Mouse (Mus musculus): ENCODE data around the gene Ralgapa2. TPM values are rescaled to one million over a fixed set of nuclear protein-coding genes. Genes with fewer than 3 reads are reported as not detected.
"Not testable (repeated sequence)": the region's sequence is repeated elsewhere in the genome, so short reads cannot be mapped to it uniquely, and the experiment has no call there.

Ralgapa2 gene
- polyA plus RNA-seq, 1 experiment from 2014 or later = 4.5 TPM

- no peak overlapping the region for H3K4me3 ChIP-seq (ENCODE audit: low read depth, low read length)
- H3K4me2 ChIP-seq (ENCODE audit: low read depth, low read length) = no peak overlapping the region
- no peaks in the 10 kb centered on the region for H3K27me3 ChIP-seq (ENCODE audit: control insufficient read depth, insufficient read depth, low read depth, low read length)
- 77% methylated on average over 4 of the region's 4 CpGs for WGBS (ENCODE audit: insufficient replicate concordance)
- no peaks in the 10 kb centered on the region for H3K9me3 ChIP-seq (replicated peaks; ENCODE audit: control insufficient read depth, low read length)
- no peak overlapping the region for H3K9ac ChIP-seq (ENCODE audit: low read depth, low read length)
- peaks cover 11% of the 10 kb centered on the region for H3K4me1 ChIP-seq (ENCODE audit: control insufficient read depth, low read depth, low read length)
- no peak for ATAC-seq (ENCODE audit: low read depth)
- H3K36me3 ChIP-seq (ENCODE audit: control insufficient read depth, insufficient read depth) = no peaks in the 10 kb centered on the region
- no peak overlapping the region for H3K27ac ChIP-seq (ENCODE audit: low read length)
Observed at GRCm38 (mm10) chr2:146468016-146468415, 44.1 kb downstream of the Ralgapa2 start.

- H3K4me3 ChIP-seq (ENCODE audit: low read depth, low read length); H3K4me2 ChIP-seq (ENCODE audit: low read depth, low read length); H3K27ac ChIP-seq (ENCODE audit: low read length); H3K27me3 ChIP-seq (ENCODE audit: control insufficient read depth, insufficient read depth, low read depth, low read length); H3K9me3 ChIP-seq (replicated peaks; ENCODE audit: control insufficient read depth, low read length); ATAC-seq (ENCODE audit: low read depth); H3K9ac ChIP-seq (ENCODE audit: low read depth, low read length); H3K36me3 ChIP-seq (ENCODE audit: control insufficient read depth, insufficient read depth): not testable (repeated sequence)
- WGBS (ENCODE audit: insufficient replicate concordance) = 68% methylated on average over 3 of the region's 3 CpGs
- peaks cover 11% of the 10 kb centered on the region for H3K4me1 ChIP-seq (ENCODE audit: control insufficient read depth, low read depth, low read length)
Observed at GRCm38 (mm10) chr2:146466811-146467210, 45.3 kb downstream of the Ralgapa2 start.

- H3K36me3 ChIP-seq (ENCODE audit: control insufficient read depth, insufficient read depth) = no peaks in the 10 kb centered on the region
- ATAC-seq (ENCODE audit: low read depth) = no peak
- no peaks in the 10 kb centered on the region for H3K9me3 ChIP-seq (replicated peaks; ENCODE audit: control insufficient read depth, low read length)
- no peak overlapping the region for H3K4me2 ChIP-seq (ENCODE audit: low read depth, low read length)
- no peaks in the 10 kb centered on the region for H3K27me3 ChIP-seq (ENCODE audit: control insufficient read depth, insufficient read depth, low read depth, low read length)
- H3K9ac ChIP-seq (ENCODE audit: low read depth, low read length) = no peak overlapping the region
- no peak overlapping the region for H3K27ac ChIP-seq (ENCODE audit: low read length)
- 77% methylated on average over 2 of the region's 2 CpGs for WGBS (ENCODE audit: insufficient replicate concordance)
- H3K4me3 ChIP-seq (ENCODE audit: low read depth, low read length) = no peak overlapping the region
- no peaks in the 10 kb centered on the region for H3K4me1 ChIP-seq (ENCODE audit: control insufficient read depth, low read depth, low read length)
Observed at GRCm38 (mm10) chr2:146457494-146457893, 54.6 kb downstream of the Ralgapa2 start.

GRCm38 (mm10) chr2:146456612-146457011 is 55.5 kb downstream of the Ralgapa2 start:
- Histone ChIP-seq H3K9ac (ENCODE audit: low read depth, low read length) (no peak overlapping the region), H3K36me3 (ENCODE audit: control insufficient read depth, insufficient read depth) (no peaks in the 10 kb centered on the region), H3K9me3 (replicated peaks; ENCODE audit: control insufficient read depth, low read length) (no peaks in the 10 kb centered on the region), H3K4me3 (ENCODE audit: low read depth, low read length) (no peak overlapping the region), H3K27ac (ENCODE audit: low read length) (no peak overlapping the region), H3K4me2 (ENCODE audit: low read depth, low read length) (no peak overlapping the region), H3K4me1 (ENCODE audit: control insufficient read depth, low read depth, low read length) (no peaks in the 10 kb centered on the region), H3K27me3 (ENCODE audit: control insufficient read depth, insufficient read depth, low read depth, low read length) (no peaks in the 10 kb centered on the region)
- 64% methylated on average over 7 of the region's 7 CpGs for WGBS (ENCODE audit: insufficient replicate concordance)
- ATAC-seq (ENCODE audit: low read depth) = no peak

- H3K4me3 ChIP-seq (ENCODE audit: low read depth, low read length) = no peak overlapping the region
- no peaks in the 10 kb centered on the region for H3K36me3 ChIP-seq (ENCODE audit: control insufficient read depth, insufficient read depth)
- H3K27me3 ChIP-seq (ENCODE audit: control insufficient read depth, insufficient read depth, low read depth, low read length) = no peaks in the 10 kb centered on the region
- no peak for ATAC-seq (ENCODE audit: low read depth)
- no peak overlapping the region for H3K4me2 ChIP-seq (ENCODE audit: low read depth, low read length)
- WGBS (ENCODE audit: insufficient replicate concordance) = 76% methylated on average over 4 of the region's 4 CpGs
- H3K27ac ChIP-seq (ENCODE audit: low read length) = no peak overlapping the region
- no peak overlapping the region for H3K9ac ChIP-seq (ENCODE audit: low read depth, low read length)
- no peaks in the 10 kb centered on the region for H3K4me1 ChIP-seq (ENCODE audit: control insufficient read depth, low read depth, low read length)
- no peaks in the 10 kb centered on the region for H3K9me3 ChIP-seq (replicated peaks; ENCODE audit: control insufficient read depth, low read length)
Observed at GRCm38 (mm10) chr2:146456062-146456461, 56.1 kb downstream of the Ralgapa2 start.

GRCm38 (mm10) chr2:146444009-146444408 is 68.1 kb downstream of the Ralgapa2 start:
- Histone ChIP-seq H3K36me3 (ENCODE audit: control insufficient read depth, insufficient read depth) (no peaks in the 10 kb centered on the region), H3K4me3 (ENCODE audit: low read depth, low read length) (no peak overlapping the region), H3K27me3 (ENCODE audit: control insufficient read depth, insufficient read depth, low read depth, low read length) (no peaks in the 10 kb centered on the region), H3K27ac (ENCODE audit: low read length) (no peak overlapping the region), H3K9ac (ENCODE audit: low read depth, low read length) (no peak overlapping the region), H3K4me2 (ENCODE audit: low read depth, low read length) (no peak overlapping the region), H3K9me3 (replicated peaks; ENCODE audit: control insufficient read depth, low read length) (no peaks in the 10 kb centered on the region), H3K4me1 (ENCODE audit: control insufficient read depth, low read depth, low read length) (no peaks in the 10 kb centered on the region)
- WGBS (ENCODE audit: insufficient replicate concordance) = 59% methylated on average over 3 of the region's 3 CpGs
- ATAC-seq (ENCODE audit: low read depth) = no peak; the same call in 1 of the 2 replicates

GRCm38 (mm10) chr2:146443291-146443875 is 68.8 kb downstream of the Ralgapa2 start:
- WGBS (ENCODE audit: insufficient replicate concordance) = 73% methylated on average over 9 of the region's 9 CpGs

GRCm38 (mm10) chr2:146441711-146442110 is 70.4 kb downstream of the Ralgapa2 start:
- Histone ChIP-seq H3K27me3 (ENCODE audit: control insufficient read depth, insufficient read depth, low read depth, low read length) (no peaks in the 10 kb centered on the region), H3K4me3 (ENCODE audit: low read depth, low read length) (no peak overlapping the region), H3K4me1 (ENCODE audit: control insufficient read depth, low read depth, low read length) (no peaks in the 10 kb centered on the region), H3K9me3 (replicated peaks; ENCODE audit: control insufficient read depth, low read length) (no peaks in the 10 kb centered on the region), H3K4me2 (ENCODE audit: low read depth, low read length) (no peak overlapping the region), H3K9ac (ENCODE audit: low read depth, low read length) (no peak overlapping the region), H3K27ac (ENCODE audit: low read length) (no peak overlapping the region), H3K36me3 (ENCODE audit: control insufficient read depth, insufficient read depth) (no peaks in the 10 kb centered on the region)
- WGBS (ENCODE audit: insufficient replicate concordance) = 67% methylated on average over 4 of the region's 4 CpGs
- ATAC-seq (ENCODE audit: low read depth) = no peak

More at GRCm38 (mm10) chr2:146443291-146443875, 68.8 kb downstream of the Ralgapa2 start:
- Histone ChIP-seq H3K36me3 (ENCODE audit: control insufficient read depth, insufficient read depth) (no peaks in the 10 kb centered on the region), H3K27ac (ENCODE audit: low read length) (no peak overlapping the region), H3K9ac (ENCODE audit: low read depth, low read length) (no peak overlapping the region), H3K4me1 (ENCODE audit: control insufficient read depth, low read depth, low read length) (no peaks in the 10 kb centered on the region), H3K4me3 (ENCODE audit: low read depth, low read length) (no peak overlapping the region), H3K4me2 (ENCODE audit: low read depth, low read length) (no peak overlapping the region), H3K27me3 (ENCODE audit: control insufficient read depth, insufficient read depth, low read depth, low read length) (no peaks in the 10 kb centered on the region), H3K9me3 (replicated peaks; ENCODE audit: control insufficient read depth, low read length) (no peaks in the 10 kb centered on the region)
- ATAC-seq (ENCODE audit: low read depth) = peak; percentile 80

GRCm38 (mm10) chr2:146428751-146429150 is 83.4 kb downstream of the Ralgapa2 start:
- H3K4me2 ChIP-seq (ENCODE audit: low read depth, low read length) = no peak overlapping the region
- H3K4me1 ChIP-seq (ENCODE audit: control insufficient read depth, low read depth, low read length) = no peaks in the 10 kb centered on the region
- peaks cover 2% of the 10 kb centered on the region; the same call in 1 of the 2 replicates for H3K36me3 ChIP-seq (ENCODE audit: control insufficient read depth, insufficient read depth)
- H3K27ac ChIP-seq (ENCODE audit: low read length) = no peak overlapping the region
- H3K27me3 ChIP-seq (ENCODE audit: control insufficient read depth, insufficient read depth, low read depth, low read length) = no peaks in the 10 kb centered on the region
- H3K9ac ChIP-seq (ENCODE audit: low read depth, low read length) = no peak overlapping the region
- H3K9me3 ChIP-seq (replicated peaks; ENCODE audit: control insufficient read depth, low read length) = no peaks in the 10 kb centered on the region
- 74% methylated on average over 3 of the region's 3 CpGs for WGBS (ENCODE audit: insufficient replicate concordance)
- H3K4me3 ChIP-seq (ENCODE audit: low read depth, low read length) = no peak overlapping the region
- no peak for ATAC-seq (ENCODE audit: low read depth)
